Mouse (Mus musculus) urinary bladder, postnatal 36 days (tissue): ENCODE measurements around the gene Tctex1d4.
A peak's percentile ranks its signal among the peaks of the same experiment; 100 is the strongest.

Experiments
- DNase-seq, 2 experiments: peaks; one replicate each; pipeline ENCODE4 v3.0.0; 2022; ENCODE audit warnings: low spot score in 2 of 2, mixed read lengths in 1 of 2

The Tctex1d4 gene

DNA sequence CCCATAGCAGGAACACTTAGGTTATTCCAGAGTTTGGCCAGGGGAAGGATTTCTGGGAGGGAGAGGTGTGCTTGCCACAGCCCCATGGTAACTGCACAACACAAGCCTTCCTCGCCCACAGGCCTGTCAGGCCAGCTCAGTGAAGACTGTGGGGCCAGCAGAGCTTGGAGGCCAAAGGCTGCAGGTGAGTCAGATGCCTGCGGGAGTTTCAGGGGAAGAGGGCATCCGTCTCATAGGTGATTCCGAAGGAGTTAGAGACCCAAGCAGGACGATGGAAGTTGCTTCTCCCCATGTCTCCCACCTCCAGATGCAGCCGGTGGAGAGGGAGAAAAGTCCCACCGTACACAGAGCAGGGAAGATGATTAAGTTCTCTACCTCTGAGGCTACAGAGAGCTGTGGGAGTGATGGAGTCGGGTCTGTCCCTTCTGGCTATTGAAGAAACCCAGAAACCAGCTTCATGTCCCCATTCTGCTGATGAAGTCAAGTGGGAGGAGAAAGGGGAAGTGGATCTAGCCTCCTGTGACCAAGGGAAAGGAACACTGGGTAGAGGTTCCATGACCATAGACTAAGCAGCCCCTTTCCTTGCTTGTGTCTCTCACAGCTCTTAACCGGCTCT, at the start of gene Tctex1d4:
TSS of gene Tctex1d4 (plus strand) at position 120 of the 616 bp plus-strand sequence.
- peak in 1 of 2 experiments; percentile 60 for DNase-seq

DNA sequence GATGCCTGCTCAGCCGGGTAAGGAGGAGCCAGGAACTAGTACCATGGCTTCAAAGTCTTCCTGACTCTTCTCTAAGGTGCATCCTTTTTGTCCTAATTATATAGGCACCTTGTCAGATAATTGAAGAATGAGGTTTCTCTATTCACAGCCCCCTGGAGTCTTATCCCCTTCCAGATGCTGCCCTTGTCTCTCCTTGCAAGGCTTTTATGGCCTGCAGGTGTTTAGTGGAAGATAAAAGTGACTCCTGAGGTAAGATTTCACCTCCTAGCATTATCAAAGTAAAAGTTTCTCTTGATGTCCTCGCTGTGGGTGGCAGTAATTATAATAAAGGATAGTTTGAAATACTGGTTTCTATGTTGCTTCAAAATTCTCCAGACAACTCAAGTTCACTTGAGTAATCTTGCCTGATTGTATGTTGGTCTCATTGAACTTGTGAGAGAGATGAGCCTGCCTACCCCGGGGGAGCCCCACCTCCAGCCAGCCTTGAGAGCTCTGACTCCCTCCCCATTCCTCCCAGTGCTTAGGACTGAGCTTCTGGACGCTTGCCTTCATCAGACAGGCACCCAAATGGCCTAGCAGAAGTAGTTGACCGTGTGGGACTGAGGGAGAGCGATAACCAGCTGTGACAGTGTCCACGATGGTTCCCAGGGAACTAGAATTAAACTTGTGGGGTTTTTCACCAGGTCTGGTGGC, 38.5 kb upstream of the Tctex1d4 start:
- DNase-seq, result no peak

DNA sequence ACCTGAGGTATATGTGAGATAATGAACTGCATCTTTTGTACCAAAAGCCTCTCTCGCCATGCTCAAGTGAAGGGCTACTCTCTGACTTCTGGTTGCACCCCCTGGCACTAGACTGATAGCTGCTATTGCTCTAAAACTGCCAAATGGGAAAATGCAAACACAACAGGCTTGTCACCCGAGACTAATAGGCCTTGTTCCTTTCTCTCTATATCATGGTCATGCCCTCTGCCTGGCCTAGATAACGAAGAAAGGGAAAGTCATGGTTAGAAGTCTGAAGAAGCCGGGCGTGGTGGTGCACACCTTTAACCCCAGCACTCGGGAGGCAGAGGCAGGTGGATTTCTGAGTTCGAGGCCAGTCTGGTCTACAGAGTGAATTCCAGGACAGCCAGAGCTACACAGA, 36.0 kb upstream of the Tctex1d4 start:
- DNase-seq, result no peak

DNA sequence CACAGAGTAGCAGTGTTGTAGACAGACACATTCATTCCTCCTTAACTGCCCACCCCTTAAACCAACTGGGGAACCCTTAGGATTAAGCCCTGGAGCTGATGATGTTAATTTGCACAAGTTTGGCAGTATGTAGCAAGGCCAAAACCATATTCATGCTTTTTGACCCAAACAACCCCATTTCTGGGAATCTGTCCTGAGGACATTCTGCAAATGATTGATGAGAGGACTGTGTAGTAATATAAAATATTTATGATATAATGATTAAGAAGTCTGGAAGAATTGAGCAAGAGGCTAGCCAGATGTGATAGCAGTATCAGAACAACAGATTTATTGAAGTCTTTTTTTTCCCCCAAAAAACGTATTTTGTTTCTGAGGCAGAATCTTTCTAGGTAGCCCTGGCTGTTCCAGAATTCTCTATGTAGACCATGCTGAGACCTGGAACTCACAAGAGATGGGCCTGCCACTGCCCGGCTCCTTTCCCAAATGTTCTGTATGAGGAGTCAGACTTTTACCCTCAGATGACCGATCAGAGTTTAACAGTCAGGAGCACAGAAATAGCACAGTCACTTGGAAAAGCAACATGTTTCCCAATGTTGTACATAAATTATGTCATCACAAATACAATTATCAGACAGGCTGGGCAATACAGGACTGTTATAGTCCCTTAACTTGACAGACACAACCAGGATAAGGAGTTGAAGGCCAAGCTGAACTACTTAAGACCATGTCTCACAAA, 31.8 kb upstream of the Tctex1d4 start:
- DNase-seq, result no peak

DNA sequence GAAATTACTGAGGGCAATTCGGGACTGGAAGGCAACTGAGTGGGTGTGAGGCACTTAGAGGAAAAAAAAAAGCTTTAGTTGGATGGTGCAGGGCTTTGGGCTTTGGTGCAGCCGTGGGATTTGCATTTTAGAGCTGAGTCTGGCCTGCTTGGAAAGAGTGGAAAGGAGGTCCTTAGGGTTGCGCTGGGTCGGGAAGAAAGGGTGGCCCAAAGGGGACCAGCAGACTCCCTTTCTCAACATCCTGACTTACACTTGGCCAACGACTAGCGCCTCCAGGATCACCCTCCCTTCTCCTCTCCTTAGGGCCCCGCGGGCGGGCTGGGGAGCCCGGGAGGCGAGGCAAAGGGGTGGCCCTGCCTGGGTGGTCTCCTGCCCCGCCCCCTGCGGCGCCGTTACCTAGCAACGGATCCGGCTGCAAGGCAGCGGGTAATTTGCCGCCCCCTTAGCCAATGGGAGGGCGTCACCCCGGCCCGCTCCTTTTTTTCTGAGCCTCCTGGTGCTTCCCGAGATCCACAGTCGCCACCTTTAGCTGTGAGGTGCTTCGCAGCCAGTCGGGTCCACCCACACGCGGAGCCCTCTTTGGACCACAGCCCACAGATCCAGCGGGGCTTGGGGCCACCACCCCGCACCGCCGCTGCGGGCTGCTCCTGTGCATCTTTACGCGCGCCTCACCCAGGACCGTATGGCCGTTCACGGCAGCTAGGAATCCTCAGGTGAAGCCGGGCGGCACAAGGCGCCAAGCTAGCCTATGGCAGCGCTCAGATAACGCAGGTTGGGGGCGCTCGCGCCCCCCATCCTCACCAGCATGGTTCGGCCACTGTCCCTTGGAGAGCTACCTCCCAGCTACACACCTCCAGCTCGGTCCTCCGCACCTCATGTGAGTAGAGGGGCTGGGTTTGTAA, 30.8 kb upstream of the Tctex1d4 start, which contains the start of gene Ptch2:
TSS of gene Ptch2 (plus strand) at position 525 of the 902 bp plus-strand sequence.
- peak; percentile 27 to 62 for DNase-seq

DNA sequence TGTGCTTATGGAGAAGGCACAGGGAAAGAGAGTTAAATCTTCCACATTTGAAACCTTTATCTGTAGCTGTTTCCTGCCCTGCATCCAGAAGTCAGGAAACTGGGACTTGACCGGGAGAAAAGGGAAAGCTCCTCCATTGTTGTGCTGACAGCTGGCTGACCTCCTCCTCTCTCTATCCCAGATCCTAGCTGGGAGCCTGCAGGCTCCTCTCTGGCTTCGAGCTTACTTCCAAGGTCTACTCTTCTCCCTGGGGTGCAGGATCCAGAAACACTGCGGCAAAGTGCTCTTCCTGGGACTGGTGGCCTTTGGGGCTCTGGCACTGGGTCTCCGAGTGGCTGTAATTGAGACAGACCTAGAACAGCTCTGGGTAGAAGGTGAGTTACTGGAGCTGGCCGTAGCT, 29.9 kb upstream of the Tctex1d4 start:
- no peak for DNase-seq

DNA sequence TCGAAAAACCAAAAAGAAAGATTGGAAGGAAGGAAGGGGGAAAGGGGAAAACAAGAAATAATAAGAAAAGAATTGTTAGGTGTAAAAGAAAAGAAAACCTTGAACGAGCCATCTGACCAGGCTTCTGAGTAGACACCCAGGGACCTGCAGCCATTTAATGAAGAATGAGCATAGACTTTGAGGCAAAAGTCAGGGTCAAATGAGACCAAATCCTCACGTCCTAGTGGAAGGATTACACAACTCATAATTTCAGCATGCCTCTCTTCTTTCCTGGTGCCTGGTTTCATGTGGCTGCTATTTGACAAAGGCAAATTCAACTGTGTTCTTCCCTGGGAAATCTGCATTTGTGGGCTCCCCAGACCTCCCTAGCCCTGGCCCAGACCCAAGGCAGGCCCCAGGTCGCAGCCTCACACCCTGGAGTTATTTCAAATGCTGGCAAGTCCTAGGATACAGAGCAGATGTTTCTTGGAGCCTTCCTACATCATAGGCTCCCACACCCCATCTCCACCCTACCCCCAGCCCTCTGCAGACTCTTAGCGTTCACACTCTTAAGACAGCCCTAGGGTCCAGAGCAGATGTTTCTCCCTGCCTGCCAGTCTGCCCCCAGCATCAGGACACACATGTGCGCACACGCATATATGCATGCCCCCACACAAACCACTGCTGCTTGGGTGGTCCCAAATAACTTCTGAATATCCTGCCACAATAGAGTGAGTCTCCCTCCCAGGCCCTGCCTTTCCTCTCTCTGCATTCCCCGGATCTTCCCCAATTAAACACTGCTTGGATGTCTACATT, 28.4 kb upstream of the Tctex1d4 start:
- no peak for DNase-seq

DNA sequence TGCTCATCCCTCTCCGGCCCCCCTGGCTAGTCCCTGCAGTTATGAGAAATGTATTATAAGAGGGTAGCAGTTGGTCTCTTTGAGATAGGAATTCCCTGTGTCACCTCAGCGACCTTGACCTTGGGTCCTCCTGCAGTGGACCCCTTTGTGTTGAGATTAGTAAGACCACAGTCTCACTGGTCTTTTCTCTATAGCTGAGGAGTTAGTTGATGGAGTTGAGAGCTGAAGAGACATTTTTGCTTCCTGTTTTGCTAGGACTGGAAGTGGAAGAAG, 27.9 kb upstream of the Tctex1d4 start:
- DNase-seq, result no peak

DNA sequence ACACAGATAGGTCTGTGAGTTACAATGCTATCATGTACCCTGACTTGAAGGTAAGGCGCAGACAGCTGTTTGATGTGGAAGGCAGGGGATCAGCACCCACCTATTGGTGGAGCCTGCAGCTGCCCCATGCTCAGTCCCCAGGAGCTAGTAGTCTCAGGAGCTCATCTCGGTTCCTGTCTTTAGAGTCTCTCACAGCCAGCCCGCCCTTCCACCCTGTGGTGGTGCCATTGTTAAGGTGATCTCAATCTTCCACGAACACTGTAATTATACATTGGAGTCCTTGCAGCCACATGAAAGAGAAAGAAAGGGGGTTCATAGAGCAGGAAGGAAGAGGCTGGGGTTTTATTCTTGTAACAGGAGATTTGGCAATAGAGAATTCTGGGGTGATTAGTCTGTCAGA, 26.6 kb upstream of the Tctex1d4 start:
- no peak for DNase-seq

DNA sequence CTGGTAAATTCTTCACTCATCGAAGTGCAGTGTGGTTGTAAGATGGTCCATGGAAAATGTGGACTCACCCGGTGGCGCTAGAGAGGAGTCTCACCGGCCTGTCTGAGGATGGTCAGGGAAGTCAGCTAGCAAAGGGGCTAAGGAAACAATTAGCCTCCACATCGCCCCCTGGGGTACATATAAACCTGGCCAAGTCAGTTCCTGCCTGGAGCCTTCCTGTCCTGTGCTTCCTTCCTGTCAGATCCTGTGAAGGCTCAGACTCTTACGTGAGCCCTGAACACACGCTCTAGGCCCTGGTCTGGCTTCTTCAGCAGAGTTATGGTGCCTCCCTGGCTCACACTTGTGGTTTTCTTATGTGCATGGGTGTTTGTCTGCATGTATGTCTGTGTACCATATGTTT, 25.4 kb upstream of the Tctex1d4 start:
- DNase-seq, result no peak

DNA sequence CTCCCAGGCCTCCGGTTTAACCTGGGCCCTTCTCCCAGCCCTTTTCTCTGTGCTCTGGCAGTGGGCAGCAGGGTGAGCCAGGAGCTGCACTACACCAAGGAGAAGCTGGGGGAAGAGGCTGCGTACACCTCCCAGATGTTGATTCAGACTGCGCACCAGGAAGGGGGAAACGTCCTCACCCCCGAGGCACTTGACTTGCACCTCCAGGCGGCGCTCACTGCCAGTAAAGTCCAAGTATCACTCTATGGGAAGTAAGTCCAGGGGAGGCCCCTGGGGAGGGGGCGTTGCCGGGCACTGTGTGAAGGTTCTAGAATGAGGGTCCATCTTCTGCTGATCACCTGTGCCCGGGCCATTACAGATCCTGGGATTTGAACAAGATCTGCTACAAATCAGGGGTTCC, 21.9 kb upstream of the Tctex1d4 start:
- no peak for DNase-seq

DNA sequence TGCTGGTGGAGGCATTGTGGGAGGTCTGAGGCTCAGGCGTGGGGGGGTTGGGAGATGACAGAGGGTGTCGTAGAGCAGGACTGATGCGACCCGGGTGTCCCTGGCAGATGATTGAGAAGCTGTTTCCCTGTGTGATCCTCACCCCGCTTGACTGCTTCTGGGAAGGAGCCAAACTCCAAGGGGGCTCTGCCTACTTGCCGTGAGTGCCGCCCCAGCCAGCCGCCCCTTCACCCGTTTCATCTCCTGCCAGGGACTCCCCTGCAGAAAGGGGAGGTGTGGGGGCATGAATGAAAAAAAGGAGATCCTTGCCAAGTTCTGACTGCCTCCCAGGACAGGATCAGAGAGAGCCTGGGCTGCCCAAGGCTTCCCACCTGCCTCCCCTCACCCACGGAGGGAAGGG, 21.5 kb upstream of the Tctex1d4 start:
- DNase-seq, result no peak

DNA sequence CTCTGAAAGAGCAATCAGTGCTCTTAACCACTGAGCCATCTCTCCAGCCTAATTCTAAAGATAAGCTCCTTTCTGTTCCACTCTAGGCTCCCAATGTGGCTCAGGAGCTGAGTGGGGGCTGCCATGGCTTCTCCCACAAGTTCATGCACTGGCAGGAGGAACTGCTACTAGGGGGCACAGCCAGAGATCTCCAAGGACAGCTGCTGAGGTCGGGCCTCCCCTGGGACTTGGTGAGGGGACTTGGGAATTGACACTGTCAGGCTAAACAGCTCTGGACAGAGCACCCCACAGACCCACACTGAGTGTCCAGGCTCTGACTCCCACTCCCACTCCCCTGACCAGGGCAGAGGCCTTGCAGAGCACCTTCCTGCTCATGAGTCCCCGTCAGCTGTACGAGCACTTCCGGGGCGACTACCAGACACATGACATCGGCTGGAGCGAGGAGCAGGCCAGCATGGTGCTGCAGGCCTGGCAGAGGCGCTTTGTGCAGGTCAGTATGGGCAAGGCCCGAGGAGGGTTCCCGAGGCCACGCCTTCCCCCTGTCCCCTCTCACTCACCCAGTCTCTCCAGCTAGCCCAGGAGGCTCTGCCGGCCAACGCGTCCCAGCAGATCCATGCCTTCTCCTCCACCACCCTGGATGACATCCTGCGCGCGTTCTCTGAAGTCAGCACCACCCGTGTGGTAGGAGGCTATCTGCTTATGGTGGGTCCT, 18.6 kb upstream of the Tctex1d4 start:
- DNase-seq, result no peak

DNA sequence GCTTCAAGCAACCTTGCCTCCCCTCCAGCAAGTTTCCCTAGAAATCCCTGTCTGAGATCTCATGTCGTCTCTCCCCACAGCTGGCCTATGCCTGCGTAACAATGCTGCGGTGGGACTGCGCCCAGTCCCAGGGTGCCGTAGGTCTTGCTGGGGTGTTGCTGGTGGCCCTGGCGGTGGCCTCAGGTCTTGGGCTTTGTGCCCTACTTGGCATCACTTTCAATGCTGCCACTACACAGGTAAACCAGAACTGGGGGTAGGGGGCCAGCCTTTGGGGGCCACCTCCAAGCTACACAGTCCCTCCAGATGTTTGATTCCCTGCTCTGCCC, 18.1 kb upstream of the Tctex1d4 start:
- no peak for DNase-seq

DNA sequence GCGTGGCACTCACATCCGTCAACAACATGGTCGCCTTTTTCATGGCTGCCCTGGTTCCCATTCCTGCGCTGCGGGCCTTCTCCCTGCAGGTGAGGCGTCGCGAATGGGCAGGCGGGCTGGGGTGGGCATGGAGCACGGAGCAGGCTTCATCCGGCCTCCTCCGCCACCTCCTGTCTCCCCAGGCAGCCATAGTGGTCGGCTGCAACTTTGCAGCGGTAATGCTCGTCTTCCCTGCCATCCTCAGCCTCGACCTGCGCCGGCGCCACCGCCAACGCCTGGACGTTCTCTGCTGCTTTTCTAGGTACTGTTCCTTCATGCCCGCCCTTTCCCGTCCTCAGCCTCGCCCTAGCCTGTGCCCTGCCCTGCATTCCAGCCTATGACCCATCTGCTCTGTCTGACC, 17.3 kb upstream of the Tctex1d4 start:
- DNase-seq, result no peak

DNA sequence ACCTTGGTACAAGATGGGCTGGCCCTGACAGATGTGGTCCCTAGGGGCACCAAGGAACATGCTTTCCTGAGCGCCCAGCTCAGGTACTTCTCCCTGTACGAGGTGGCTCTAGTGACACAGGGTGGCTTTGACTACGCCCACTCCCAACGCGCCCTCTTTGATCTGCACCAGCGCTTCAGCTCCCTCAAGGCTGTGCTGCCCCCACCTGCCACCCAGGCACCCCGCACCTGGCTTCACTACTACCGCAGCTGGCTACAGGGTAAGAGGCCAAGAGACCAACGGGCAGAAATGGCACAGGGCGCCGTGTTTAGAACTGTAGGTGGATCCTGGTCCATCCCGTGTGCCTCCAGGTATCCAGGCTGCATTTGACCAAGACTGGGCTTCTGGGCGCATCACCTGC, 16.3 kb upstream of the Tctex1d4 start:
- DNase-seq, result no peak

DNA sequence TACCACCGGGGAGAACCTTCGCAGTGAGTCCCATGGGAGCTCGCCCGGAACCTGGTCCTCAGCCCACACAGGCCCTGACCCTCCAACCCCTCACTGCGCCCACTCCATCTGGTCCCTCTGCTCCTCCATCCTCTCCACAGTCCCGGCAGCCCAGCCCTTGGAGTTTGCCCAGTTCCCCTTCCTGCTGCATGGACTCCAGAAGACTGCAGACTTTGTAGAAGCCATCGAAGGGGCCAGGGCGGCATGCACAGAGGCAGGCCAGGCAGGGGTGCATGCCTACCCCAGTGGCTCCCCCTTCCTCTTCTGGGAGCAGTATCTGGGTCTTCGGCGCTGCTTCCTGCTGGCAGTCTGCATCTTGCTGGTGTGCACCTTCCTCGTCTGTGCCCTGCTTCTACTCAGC, 15.6 kb upstream of the Tctex1d4 start:
- DNase-seq, result no peak

DNA sequence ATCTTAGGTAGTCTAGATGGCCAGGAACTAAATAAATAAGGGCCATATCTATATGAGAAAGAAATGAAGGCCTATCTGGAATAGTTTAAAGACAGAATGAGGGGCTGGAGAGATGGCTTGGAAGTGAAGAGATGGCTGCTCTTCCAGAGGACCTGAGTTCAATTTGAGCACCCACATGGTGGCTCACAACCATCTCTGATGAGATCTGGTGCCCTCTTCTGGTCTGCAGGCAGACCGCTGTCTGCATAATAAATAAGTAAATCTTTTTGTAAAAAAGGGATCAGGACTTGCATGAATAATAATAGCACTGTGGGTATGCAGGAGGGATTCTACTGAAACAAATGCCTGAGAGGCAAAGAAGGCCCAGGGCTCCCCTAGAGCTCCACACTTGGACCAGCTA, 13.4 kb upstream of the Tctex1d4 start:
- DNase-seq, result no peak

DNA sequence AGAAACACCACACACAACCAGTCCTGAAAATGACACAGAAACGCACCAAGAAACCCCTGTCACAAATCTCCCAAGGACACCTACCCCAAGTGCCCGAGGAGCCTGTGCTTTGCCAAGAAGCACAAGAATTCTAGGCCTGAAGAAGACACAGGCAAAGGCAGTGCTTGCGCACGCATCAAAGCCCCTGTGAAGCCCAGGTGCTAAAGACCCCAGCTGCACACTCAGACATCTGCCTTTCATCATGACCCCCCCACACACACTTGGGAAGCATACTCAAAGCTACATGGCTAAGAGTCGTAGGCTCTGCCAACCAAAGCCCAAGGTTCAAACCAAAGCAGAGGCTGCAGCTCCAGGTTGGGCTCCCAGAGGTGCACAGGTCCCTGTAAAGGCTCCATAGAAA, 11.0 kb upstream of the Tctex1d4 start:
- no peak for DNase-seq

DNA sequence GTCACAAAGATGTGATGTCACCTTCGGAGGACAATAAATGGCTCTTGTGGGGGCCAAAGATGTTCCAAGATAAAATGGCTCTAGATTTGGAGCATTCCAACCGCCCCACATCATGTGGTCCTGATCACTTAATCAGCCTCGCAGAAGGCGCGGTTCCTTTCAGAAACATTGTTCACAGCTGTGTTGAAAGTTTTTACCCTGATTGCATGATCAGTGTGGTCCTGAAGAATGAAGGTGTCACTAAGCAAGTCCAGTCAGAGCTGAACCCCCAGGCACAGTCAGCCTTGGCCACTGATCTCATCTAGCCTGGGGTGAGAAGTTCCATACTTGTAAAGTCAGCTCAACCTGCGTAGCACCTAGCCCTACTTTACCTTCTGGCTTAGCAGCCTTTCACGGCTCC, 8.7 kb upstream of the Tctex1d4 start:
- DNase-seq, result no peak

DNA sequence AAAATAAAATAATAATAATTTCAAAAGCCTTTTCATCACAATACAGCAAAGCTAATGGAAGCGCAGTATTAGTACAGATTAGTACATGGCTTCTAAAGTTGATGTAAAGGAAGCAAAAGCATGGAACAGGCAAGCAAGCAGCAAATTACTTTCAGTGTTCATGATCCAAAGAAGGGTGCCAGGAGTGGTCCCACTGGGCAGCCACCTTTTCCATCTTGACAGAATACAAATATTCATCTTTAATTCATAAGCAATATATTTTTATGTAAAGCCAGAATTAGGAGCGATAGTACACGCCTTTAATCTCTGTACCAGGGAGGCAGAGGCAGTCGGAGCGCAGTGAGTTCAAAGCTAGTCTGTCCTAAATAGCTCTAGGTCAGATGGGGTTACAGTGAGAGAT, 7.0 kb upstream of the Tctex1d4 start:
- no peak for DNase-seq
